Mouse (Mus musculus) intestine, embryonic 14.5 days (tissue): ENCODE results near the gene Cemip2. TPM values are rescaled to one million over a fixed set of nuclear protein-coding genes. Genes with fewer than 3 reads are reported as not detected.

Experiments used
- ATAC-seq: fragments of 200-750 bp; cut with Nextera tagmentation; replicated peaks from 2 replicates; pipeline ENCODE4 v1.8.0; 2017; ENCODE audit warnings: low read depth, moderate number of reproducible peaks, moderate TSS enrichment, moderate library complexity; ENCODE audit not compliant: low FRiP score, low TSS enrichment
- DNase-seq: peaks from one replicate; pipeline ENCODE4 v3.0.0-alpha.2; 2018; ENCODE audit warnings: low spot score
- H3K27ac ChIP-seq: fragments of 300-500 bp; sonication (generic); 2 replicates; pipeline ENCODE4 v1.5.1; 2014; ENCODE audit warnings: low read depth, mild to moderate bottlenecking, control low read depth
- H3K27me3 ChIP-seq: fragments of 300-500 bp; sonication (generic); replicated peaks from 2 replicates; pipeline ENCODE4 v1.6.1; 2014; ENCODE audit warnings: low read length, control low read depth; ENCODE audit not compliant: control insufficient read depth, insufficient read depth
- H3K36me3 ChIP-seq: fragments of 300-500 bp; sonication (generic); 2 replicates; pipeline ENCODE4 v1.6.1; 2014; ENCODE audit warnings: low read length, control low read depth; ENCODE audit not compliant: control insufficient read depth, insufficient read depth
- H3K4me1 ChIP-seq: fragments of 300-500 bp; sonication (generic); replicated peaks from 2 replicates; pipeline ENCODE4 v1.6.1; 2014; ENCODE audit warnings: low read length, control low read depth, mixed read lengths; ENCODE audit not compliant: control insufficient read depth, insufficient read depth
- H3K4me2 ChIP-seq: fragments of 300-500 bp; sonication (generic); 2 replicates; pipeline ENCODE4 v1.6.1; 2014; ENCODE audit warnings: low read length
- H3K4me3 ChIP-seq: fragments of 300-500 bp; sonication (generic); 2 replicates; pipeline ENCODE4 v1.5.1; 2014; ENCODE audit warnings: low read depth, low read length, control low read depth, mixed read lengths
- H3K9ac ChIP-seq: fragments of 300-500 bp; sonication (generic); 2 replicates; pipeline ENCODE4 v1.6.1; 2014; ENCODE audit warnings: mild to moderate bottlenecking, low read length
- H3K9me3 ChIP-seq: fragments of 300-500 bp; sonication (generic); 2 replicates; pipeline ENCODE4 v1.6.1; 2016; ENCODE audit warnings: low read length, control low read depth; ENCODE audit not compliant: control insufficient read depth
- WGBS: fragments of 180-500 bp; shearing (Covaris S2); extraction: QIAGEN DNeasy Blood & Tissue Kit; methylation state at CpG from one replicate; pipeline ENCODE4 v1.1.7; 2014; 5-methylcytosine and 5-hydroxymethylcytosine counted together
- polyA plus RNA-seq: library from polyadenylated mRNA; unstranded; fragments of >200 nt; fragmentation: Nextera tagmentation; extraction: Ambion mirVana; gene quantifications from 2 replicates; pipeline ENCODE4 v1.2.1, GENCODE M21; 2014

Cemip2 gene
- polyA plus RNA-seq, 1 experiment from 2014 or later, result 14.8 TPM

GRCm38 (mm10) chr19:21771586-21771985 lies 6.6 kb upstream of the Cemip2 start:
- 93% methylated on average over 1 of the region's 1 CpGs for WGBS
- ATAC-seq, result no peak

GRCm38 (mm10) chr19:21773621-21774020 lies 4.5 kb upstream of the Cemip2 start:
- Histone ChIP-seq H3K9ac (no peak overlapping the region), H3K4me1 (no peaks in the 10 kb centered on the region), H3K27me3 (no peaks in the 10 kb centered on the region), H3K36me3 (no peaks in the 10 kb centered on the region), H3K27ac (no peak overlapping the region), H3K9me3 (no peaks in the 10 kb centered on the region), H3K4me3 (no peak overlapping the region), H3K4me2 (no peak overlapping the region)
- 58% methylated on average over 6 of the region's 6 CpGs for WGBS
- ATAC-seq (no peak), DNase-seq (no peak)

More at GRCm38 (mm10) chr19:21771586-21771985, 6.6 kb upstream of the Cemip2 start:
- Histone ChIP-seq H3K4me3 (no peak overlapping the region), H3K4me1 (no peaks in the 10 kb centered on the region), H3K36me3 (no peaks in the 10 kb centered on the region), H3K9ac (no peak overlapping the region), H3K27ac (no peak overlapping the region), H3K27me3 (no peaks in the 10 kb centered on the region), H3K9me3 (no peaks in the 10 kb centered on the region), H3K4me2 (no peak overlapping the region)
- no peak for DNase-seq

DNA sequence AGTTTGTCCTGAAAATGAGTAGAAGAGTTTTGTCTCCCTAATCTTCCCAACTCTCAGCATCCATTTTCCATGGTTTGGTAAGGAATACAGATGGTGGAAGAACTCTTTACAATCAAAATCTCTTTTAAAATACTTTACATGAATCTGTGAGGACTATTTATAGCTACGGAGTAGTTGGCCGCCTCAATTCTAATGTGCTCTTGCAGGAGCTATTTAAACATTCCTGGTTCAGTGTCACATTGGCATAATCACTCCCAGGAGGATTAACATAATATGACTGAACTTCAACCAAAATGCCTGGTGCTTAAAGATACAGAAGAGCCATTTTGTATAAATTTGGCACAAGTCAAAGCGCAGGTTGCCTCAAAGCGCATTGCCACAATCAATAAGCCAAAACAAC lies 2.5 kb upstream of the Cemip2 start:
- no peak for ATAC-seq
- H3K4me1 ChIP-seq, result peaks cover 16% of the 10 kb centered on the region
- H3K9ac ChIP-seq, result no peak overlapping the region
- 86% methylated on average over 4 of the region's 4 CpGs for WGBS
- DNase-seq, result no peak
- no peak overlapping the region for H3K27ac ChIP-seq
- H3K4me3 ChIP-seq, result no peak overlapping the region
- no peaks in the 10 kb centered on the region for H3K9me3 ChIP-seq
- H3K4me2 ChIP-seq, result no peak overlapping the region
- H3K36me3 ChIP-seq, result no peaks in the 10 kb centered on the region
- H3K27me3 ChIP-seq, result no peaks in the 10 kb centered on the region

GRCm38 (mm10) chr19:21776671-21777070 lies 1.5 kb upstream of the Cemip2 start:
- 64% methylated on average over 3 of the region's 3 CpGs for WGBS

GRCm38 (mm10) chr19:21777171-21777731 lies 891 bp upstream of the Cemip2 start:
- peak; percentile 59 for DNase-seq
- no peak overlapping the region for H3K27ac ChIP-seq
- peaks cover 22% of the 10 kb centered on the region for H3K4me1 ChIP-seq
- no peak overlapping the region for H3K4me3 ChIP-seq
- H3K9me3 ChIP-seq, result no peaks in the 10 kb centered on the region
- 31% methylated on average over 20 of the region's 20 CpGs for WGBS
- H3K4me2 ChIP-seq, result peak overlapping the region; percentile 78
- 0 out of 2 replicates have a peak, but pooled peaks have one; percentile 9 for ATAC-seq
- no peak overlapping the region for H3K9ac ChIP-seq
- H3K27me3 ChIP-seq, result no peaks in the 10 kb centered on the region
- no peaks in the 10 kb centered on the region for H3K36me3 ChIP-seq

More at GRCm38 (mm10) chr19:21776671-21777070, 1.5 kb upstream of the Cemip2 start:
- H3K27me3 ChIP-seq, result no peaks in the 10 kb centered on the region
- ATAC-seq (no peak), DNase-seq (peak; percentile 12)
- H3K36me3 ChIP-seq, result no peaks in the 10 kb centered on the region
- no peak overlapping the region for H3K4me2 ChIP-seq
- H3K4me1 ChIP-seq, result peaks cover 22% of the 10 kb centered on the region
- H3K9ac ChIP-seq, result no peak overlapping the region
- H3K4me3 ChIP-seq, result no peak overlapping the region
- no peaks in the 10 kb centered on the region for H3K9me3 ChIP-seq
- H3K27ac ChIP-seq, result no peak overlapping the region

- Histone ChIP-seq H3K4me1 (peaks cover 22% of the 10 kb centered on the region), H3K9ac (peak overlapping the region; percentile 75), H3K36me3 (no peaks in the 10 kb centered on the region), H3K4me2 (peak overlapping the region; percentile 78), H3K4me3 (peak overlapping the region; percentile 88), H3K27me3 (no peaks in the 10 kb centered on the region), H3K9me3 (no peaks in the 10 kb centered on the region), H3K27ac (peak overlapping the region; percentile 87; the same call in 1 of the 2 replicates)
- ATAC-seq (no peak), DNase-seq (no peak)
- WGBS, result under 1% methylated on average over 11 of the region's 11 CpGs
These were observed 964 bp downstream of the Cemip2 start for GRCm38 (mm10) chr19:21779106-21779505.

DNA sequence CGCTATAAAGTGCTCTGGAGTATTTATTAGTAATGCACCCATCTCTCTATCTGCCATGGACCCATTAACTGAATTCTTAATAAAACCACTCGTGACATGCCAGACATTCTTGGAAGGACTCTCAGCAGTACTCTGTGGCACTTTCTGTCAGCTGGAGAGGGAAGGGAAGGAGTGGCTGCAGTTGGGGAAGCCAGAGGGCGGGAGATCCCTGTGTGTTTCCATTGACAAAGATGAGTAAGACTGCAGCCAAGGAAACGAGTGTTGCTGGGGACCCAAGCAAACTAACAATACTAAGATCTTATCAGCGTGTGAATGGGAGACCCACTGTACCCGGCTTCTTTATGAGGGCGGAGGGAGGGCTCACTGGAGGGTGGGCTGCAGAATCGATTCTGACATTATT lies 2.5 kb downstream of the Cemip2 start:
- no peak overlapping the region for H3K9ac ChIP-seq
- H3K4me2 ChIP-seq, result 0 out of 2 replicates have a peak overlapping the region, but pooled peaks have one; percentile 78
- no peak overlapping the region for H3K27ac ChIP-seq
- peaks cover 22% of the 10 kb centered on the region for H3K4me1 ChIP-seq
- no peaks in the 10 kb centered on the region for H3K36me3 ChIP-seq
- no peak overlapping the region for H3K4me3 ChIP-seq
- H3K9me3 ChIP-seq, result no peaks in the 10 kb centered on the region
- ATAC-seq (no peak), DNase-seq (no peak)
- H3K27me3 ChIP-seq, result no peaks in the 10 kb centered on the region
- WGBS, result 64% methylated on average over 8 of the region's 8 CpGs

GRCm38 (mm10) chr19:21781066-21781786 lies 3.1 kb downstream of the Cemip2 start:
- DNase-seq, result no peak
- H3K4me1 ChIP-seq, result peaks cover 22% of the 10 kb centered on the region
- no peak overlapping the region for H3K4me2 ChIP-seq
- no peak for ATAC-seq
- H3K27ac ChIP-seq, result no peak overlapping the region
- no peak overlapping the region for H3K4me3 ChIP-seq
- no peaks in the 10 kb centered on the region for H3K36me3 ChIP-seq
- no peaks in the 10 kb centered on the region for H3K27me3 ChIP-seq
- 66% methylated on average over 7 of the region's 7 CpGs for WGBS
- no peak overlapping the region for H3K9ac ChIP-seq
- H3K9me3 ChIP-seq, result no peaks in the 10 kb centered on the region
